Mouse (Mus musculus): ENCODE results near the gene Frmd4b.

Frmd4b gene

GRCm38 (mm10) chr6:97578210-97578609, 39.1 kb downstream of the Frmd4b start:
- DNase-seq = peak; percentile 34 to 57

GRCm38 (mm10) chr6:97577349-97577748, 40.0 kb downstream of the Frmd4b start:
- DNase-seq = no peak

GRCm38 (mm10) chr6:97576565-97577346, 40.6 kb downstream of the Frmd4b start:
- DNase-seq = peak in 1 of 2 experiments; percentile 57

- DNase-seq = no peak
Observed at GRCm38 (mm10) chr6:97576096-97576495, 41.2 kb downstream of the Frmd4b start.

- DNase-seq = no peak
Observed at GRCm38 (mm10) chr6:97574973-97575372, 42.4 kb downstream of the Frmd4b start.

GRCm38 (mm10) chr6:97572226-97572625, 45.1 kb downstream of the Frmd4b start:
- DNase-seq = peak in 1 of 2 experiments; percentile 58

- no peak for DNase-seq
Observed at GRCm38 (mm10) chr6:97568538-97568937, 48.8 kb downstream of the Frmd4b start.

- DNase-seq = no peak
Observed at GRCm38 (mm10) chr6:97566746-97567145, 50.6 kb downstream of the Frmd4b start.

GRCm38 (mm10) chr6:97557147-97557546, 60.2 kb downstream of the Frmd4b start:
- DNase-seq = peak; percentile 74 to 75

- no peak for DNase-seq
Observed at GRCm38 (mm10) chr6:97555637-97556036, 61.7 kb downstream of the Frmd4b start.

- peak; percentile 45 to 49 for DNase-seq
Observed at GRCm38 (mm10) chr6:97553431-97553830, 63.9 kb downstream of the Frmd4b start.

GRCm38 (mm10) chr6:97552573-97552972, 64.8 kb downstream of the Frmd4b start:
- no peak for DNase-seq

GRCm38 (mm10) chr6:97551884-97552283, 65.5 kb downstream of the Frmd4b start:
- no peak for DNase-seq

- no peak for DNase-seq
Observed at GRCm38 (mm10) chr6:97551161-97551560, 66.2 kb downstream of the Frmd4b start.

- DNase-seq = no peak
Observed at GRCm38 (mm10) chr6:97540458-97540857, 76.9 kb downstream of the Frmd4b start.

GRCm38 (mm10) chr6:97535763-97536445, 81.4 kb downstream of the Frmd4b start:
- peak; percentile 79 to 85 for DNase-seq

GRCm38 (mm10) chr6:97531043-97531442, 86.3 kb downstream of the Frmd4b start:
- no peak for DNase-seq

- DNase-seq = no peak
Observed at GRCm38 (mm10) chr6:97528961-97529680, 88.2 kb downstream of the Frmd4b start.

- DNase-seq = peak; percentile 72 to 73
Observed at GRCm38 (mm10) chr6:97526092-97526491, 91.2 kb downstream of the Frmd4b start.

- DNase-seq = peak; percentile 89 to 92
Observed at GRCm38 (mm10) chr6:97523118-97523517, 94.2 kb downstream of the Frmd4b start.

- no peak for DNase-seq
Observed at GRCm38 (mm10) chr6:97521279-97522038, 95.9 kb downstream of the Frmd4b start.

- no peak for DNase-seq
Observed at GRCm38 (mm10) chr6:97520566-97520965, 96.8 kb downstream of the Frmd4b start.

- no peak for DNase-seq
Observed at GRCm38 (mm10) chr6:97519553-97519952, 97.8 kb downstream of the Frmd4b start.
